Mouse (Mus musculus) forebrain, embryonic 14.5 days (tissue): Measurements from ENCODE around the gene Zfp825. TPM values are rescaled to one million over a fixed set of nuclear protein-coding genes. Genes with fewer than 3 reads are reported as not detected.
"Not testable (repeated sequence)": the region's sequence is repeated elsewhere in the genome, so short reads cannot be mapped to it uniquely, and the experiment has no call there.

Source experiments
- ATAC-seq: fragments of 200-750 bp; cut with Nextera tagmentation; 2 replicates; pipeline ENCODE4 v1.8.0; 2017; ENCODE audit warnings: mild to moderate bottlenecking, moderate library complexity
- DNase-seq: peaks from one replicate; pipeline ENCODE4 v3.0.0-alpha.2; 2015; ENCODE audit warnings: low spot score
- H3K27ac ChIP-seq: fragments of 300-500 bp; sonication (generic); 2 replicates; pipeline ENCODE4 v1.5.1; 2014; ENCODE audit warnings: low read depth, mild to moderate bottlenecking, control low read depth, low read length, moderate library complexity
- H3K27me3 ChIP-seq: fragments of 300-500 bp; sonication (generic); replicated peaks from 2 replicates; pipeline ENCODE4 v1.6.1; 2014; ENCODE audit warnings: low read length, control low read depth, mixed read lengths; ENCODE audit not compliant: control insufficient read depth, insufficient read depth
- H3K36me3 ChIP-seq: fragments of 300-500 bp; sonication (generic); 2 replicates; pipeline ENCODE4 v1.6.1; 2014; ENCODE audit warnings: low read length, control low read depth; ENCODE audit not compliant: control insufficient read depth, insufficient read depth
- H3K4me1 ChIP-seq: fragments of 300-500 bp; sonication (generic); 2 replicates; pipeline ENCODE4 v1.6.1; 2014; ENCODE audit warnings: antibody characterized with exemption, low read length, control low read depth; ENCODE audit not compliant: control insufficient read depth, insufficient read depth
- H3K4me2 ChIP-seq: fragments of 300-500 bp; sonication (generic); 2 replicates; pipeline ENCODE4 v1.6.1; 2014; ENCODE audit warnings: mild to moderate bottlenecking, control low read depth, low read length
- H3K4me3 ChIP-seq: fragments of 300-500 bp; sonication (generic); 2 replicates; pipeline ENCODE4 v1.5.1; 2014; ENCODE audit warnings: low read depth, low read length, control low read depth
- H3K9ac ChIP-seq: fragments of 300-500 bp; sonication (generic); 2 replicates; pipeline ENCODE4 v1.6.1; 2014; ENCODE audit warnings: mild to moderate bottlenecking, low read length, control low read depth, moderate library complexity
- H3K9me3 ChIP-seq: fragments of 300-500 bp; sonication (generic); replicated peaks from 2 replicates; pipeline ENCODE4 v1.6.1; 2016; ENCODE audit warnings: low read length, control low read depth, mixed read lengths; ENCODE audit not compliant: control insufficient read depth
- WGBS: fragments of 180-500 bp; shearing (Covaris S2); extraction: QIAGEN DNeasy Blood & Tissue Kit; methylation state at CpG from one replicate; pipeline ENCODE4 v1.1.7; 2014; 5-methylcytosine and 5-hydroxymethylcytosine counted together
- polyA plus RNA-seq: library from polyadenylated mRNA; unstranded; fragments of >200 nt; fragmentation: Nextera tagmentation; extraction: Ambion mirVana; gene quantifications from 2 replicates; pipeline ENCODE4 v1.2.1, GENCODE M21; 2014

Zfp825 gene
- polyA plus RNA-seq, 1 experiment from 2014 or later: 18.0 TPM

- 1% methylated on average over 3 of the region's 3 CpGs for WGBS
- H3K4me2 ChIP-seq: peak overlapping the region; percentile 52
- not testable (repeated sequence) for H3K4me1 ChIP-seq, H3K9me3 ChIP-seq, H3K36me3 ChIP-seq, ATAC-seq, H3K27me3 ChIP-seq, H3K27ac ChIP-seq, DNase-seq
- H3K4me3 ChIP-seq: peak overlapping the region; percentile 35
- 0 out of 2 replicates have a peak overlapping the region, but pooled peaks have one; percentile 48 for H3K9ac ChIP-seq
Observed at GRCm38 (mm10) chr13:74522141-74522480, 28.3 kb upstream of the Zfp825 start.

- H3K4me3 ChIP-seq, H3K4me1 ChIP-seq, H3K9ac ChIP-seq, ATAC-seq, DNase-seq, H3K27ac ChIP-seq, H3K4me2 ChIP-seq, H3K9me3 ChIP-seq, H3K27me3 ChIP-seq, H3K36me3 ChIP-seq: not testable (repeated sequence)
- 89% methylated on average over 6 of the region's 6 CpGs for WGBS
Observed at GRCm38 (mm10) chr13:74507981-74508380, 14.2 kb upstream of the Zfp825 start.

GRCm38 (mm10) chr13:74502851-74503250 is 9.1 kb upstream of the Zfp825 start:
- not testable (repeated sequence) for ATAC-seq, H3K27ac ChIP-seq, H3K4me2 ChIP-seq, H3K9ac ChIP-seq, H3K4me3 ChIP-seq, DNase-seq, H3K9me3 ChIP-seq, H3K36me3 ChIP-seq, H3K27me3 ChIP-seq, H3K4me1 ChIP-seq
- 71% methylated on average over 1 of the region's 1 CpGs for WGBS

GRCm38 (mm10) chr13:74499696-74500095 is 5.9 kb upstream of the Zfp825 start:
- H3K4me3 ChIP-seq, DNase-seq, ATAC-seq, H3K9ac ChIP-seq, H3K9me3 ChIP-seq, H3K4me1 ChIP-seq, H3K36me3 ChIP-seq, H3K27me3 ChIP-seq, H3K4me2 ChIP-seq, H3K27ac ChIP-seq: not testable (repeated sequence)
- 25% methylated on average over 1 of the region's 1 CpGs for WGBS

- H3K9me3 ChIP-seq, H3K4me3 ChIP-seq, ATAC-seq, DNase-seq, H3K9ac ChIP-seq, H3K27ac ChIP-seq, H3K27me3 ChIP-seq, H3K4me2 ChIP-seq, H3K4me1 ChIP-seq, H3K36me3 ChIP-seq: not testable (repeated sequence)
- WGBS: 79% methylated on average over 3 of the region's 3 CpGs
Observed at GRCm38 (mm10) chr13:74484326-74484725, 9.5 kb downstream of the Zfp825 start.

- H3K4me2 ChIP-seq, H3K9me3 ChIP-seq, ATAC-seq, H3K27ac ChIP-seq, H3K36me3 ChIP-seq, DNase-seq, H3K4me1 ChIP-seq, H3K4me3 ChIP-seq, H3K9ac ChIP-seq, H3K27me3 ChIP-seq: not testable (repeated sequence)
- WGBS: 94% methylated on average over 2 of the region's 2 CpGs
Observed at GRCm38 (mm10) chr13:74471468-74471867, 22.3 kb downstream of the Zfp825 start.

GRCm38 (mm10) chr13:74462699-74463385 is 30.9 kb downstream of the Zfp825 start:
- H3K9me3 ChIP-seq: no peaks in the 10 kb centered on the region
- under 1% methylated on average over 23 of the region's 23 CpGs for WGBS

GRCm38 (mm10) chr13:74462318-74462698 is 31.5 kb downstream of the Zfp825 start:
- Histone ChIP-seq H3K4me2 (peak overlapping the region; percentile 76), H3K4me3 (peak overlapping the region; percentile 47), H3K9ac (peak overlapping the region; percentile 67)
- H3K9me3 ChIP-seq, H3K27ac ChIP-seq, DNase-seq, H3K27me3 ChIP-seq, ATAC-seq, H3K36me3 ChIP-seq, H3K4me1 ChIP-seq: not testable (repeated sequence)
- WGBS: 3% methylated on average over 7 of the region's 7 CpGs

More at GRCm38 (mm10) chr13:74462699-74463385, 30.9 kb downstream of the Zfp825 start:
- Histone ChIP-seq H3K27me3 (no peaks in the 10 kb centered on the region), H3K4me2 (peak overlapping the region; percentile 76), H3K4me1 (no peaks in the 10 kb centered on the region), H3K4me3 (peak overlapping the region; percentile 47), H3K9ac (peak overlapping the region; percentile 67), H3K27ac (peak overlapping the region; percentile 73), H3K36me3 (no peaks in the 10 kb centered on the region)
- DNase-seq (peak; percentile 95), ATAC-seq (peak; percentile 100)

GRCm38 (mm10) chr13:74439895-74440294 is 53.9 kb downstream of the Zfp825 start:
- no peak for DNase-seq
- ATAC-seq: no peak
- Histone ChIP-seq H3K4me3 (no peak overlapping the region), H3K9me3 (peaks cover 19% of the 10 kb centered on the region), H3K27me3 (no peaks in the 10 kb centered on the region), H3K9ac (no peak overlapping the region), H3K27ac (no peak overlapping the region), H3K4me1 (no peaks in the 10 kb centered on the region), H3K36me3 (no peaks in the 10 kb centered on the region), H3K4me2 (no peak overlapping the region)
- WGBS: 33% methylated on average over 18 of the region's 19 CpGs
